Mouse (Mus musculus): ENCODE measurements around the gene Drg1.
"Not testable (repeated sequence)": the region's sequence is repeated elsewhere in the genome, so short reads cannot be mapped to it uniquely, and the experiment has no call there.

Gene Drg1

GRCm38 (mm10) chr11:3140967-3141535, 125.2 kb downstream of the Drg1 start:
- in situ Hi-C loops (cut with MboI, MseI), result loop anchor here (5.0 kb wide), 1 partner anchor 46 kb away; no protein-coding TSS in a partner anchor

GRCm38 (mm10) chr11:3138323-3138722, 127.9 kb downstream of the Drg1 start:
- in situ Hi-C loops (cut with MboI, MseI), result not testable (repeated sequence)
